Mouse (Mus musculus) liver, postnatal 0 days (tissue): ENCODE results near the gene Dlg2.

Experiments used
- CTCF ChIP-seq: sonication (generic); IDR thresholded peaks from 2 replicates; pipeline ENCODE4 v1.5.1; 2016; ENCODE audit warnings: antibody characterized with exemption, low read depth
- EP300 ChIP-seq: IDR thresholded peaks from 2 replicates; pipeline ENCODE4 v1.6.1; 2016; ENCODE audit warnings: antibody characterized with exemption, low read depth, mild to moderate bottlenecking

DNA sequence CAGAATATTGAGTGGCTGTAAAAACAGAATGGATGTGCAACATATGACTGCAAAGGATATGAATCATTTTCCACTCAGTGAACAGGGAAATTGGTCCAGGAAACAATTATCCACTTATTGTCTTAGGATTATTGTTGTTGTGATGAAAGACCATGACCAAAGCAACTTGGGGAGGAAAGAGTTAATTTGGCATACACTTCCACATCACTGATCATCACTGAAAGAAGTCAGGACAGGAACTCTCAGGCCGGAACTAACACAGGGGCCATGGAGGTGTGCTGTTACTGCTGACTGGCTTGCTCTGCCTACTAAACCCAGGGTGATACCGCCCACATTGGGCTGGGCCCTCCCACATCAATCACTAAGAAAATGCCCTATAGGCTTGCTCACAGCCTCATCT lies 1987.8 kb downstream of the Dlg2 start:
- no peak for TF ChIP-seq CTCF
- no peak for TF ChIP-seq EP300
